Mouse (Mus musculus) Patski (cell line): ENCODE results near the gene Lgi1. TPM values are rescaled to one million over a fixed set of nuclear protein-coding genes. Genes with fewer than 3 reads are reported as not detected.

ENCODE experiments used
- ATAC-seq: fragments of 100-300 bp; one replicate; pipeline ENCODE4 v1.8.0; 2021
- CTCF ChIA-PET: fragments of 350-600 bp; sonication (Branson Sonifier 250); formaldehyde crosslinking; loops from one replicate; lab custom pipeline; 2022; ENCODE audit warnings: inconsistent platforms; lab: Charles Lee
- POLR2A ChIA-PET: fragments of 350-600 bp; sonication (Branson Sonifier 250); formaldehyde crosslinking; loops from one replicate; lab custom pipeline; 2022; ENCODE audit warnings: antibody characterized with exemption, inconsistent platforms; lab: Charles Lee
- DNase-seq: peaks from one replicate; pipeline ENCODE4 v3.0.0-alpha.2; 2011; ENCODE audit warnings: low read depth, low spot score
- H3K27me3 ChIP-seq: fragments of 371-371 bp; one replicate; pipeline ENCODE4 v1.5.1; 2021
- CTCF ChIP-seq: fragments of 100-300 bp; IDR thresholded peaks from one replicate; pipeline ENCODE4 v1.5.1; 2021
- in situ Hi-C: fragments of 300-500 bp; cut with MboI; formaldehyde crosslinking; loops from 3 replicates; pipeline ENCODE4 v1.11.1; 2018; ENCODE audit warnings: low pct_unique_long_range_greater_than_20kb, mixed read lengths
- polyA plus RNA-seq: library from polyadenylated mRNA; unstranded; gene quantifications from one replicate; pipeline ENCODE4 v1.2.3, GENCODE M21; 2021

Lgi1 gene
- polyA plus RNA-seq, 1 experiment from 2014 or later: 0.04 TPM

DNA sequence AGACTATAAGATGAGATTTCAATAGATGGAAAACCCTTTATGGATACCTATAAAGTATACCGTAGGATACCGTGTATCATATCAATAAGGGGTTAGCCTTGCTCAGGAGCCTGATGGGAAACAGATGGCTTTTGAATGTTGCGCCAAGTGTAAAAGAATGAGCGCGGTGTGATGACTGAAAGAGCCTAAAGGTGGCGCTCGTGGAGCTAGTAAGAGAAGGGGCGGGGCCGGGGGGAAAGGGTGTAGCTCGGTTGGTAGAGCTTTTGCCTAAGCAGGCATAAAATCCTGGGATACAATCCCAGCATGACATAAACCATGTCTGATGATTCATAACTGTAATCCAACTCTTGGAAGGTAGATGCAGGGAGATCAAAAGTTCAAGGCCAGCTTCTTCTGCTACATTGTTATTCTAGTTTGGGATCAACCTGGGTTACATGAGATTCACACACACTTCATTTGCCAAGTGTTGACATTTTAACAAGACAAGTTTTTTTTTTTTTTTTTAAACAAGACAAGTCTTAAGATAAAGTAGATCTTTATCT is 90.6 kb downstream of the Lgi1 start:
- DNase-seq (no peak), ATAC-seq (no peak)
- CTCF ChIA-PET: interaction anchor here (0.8 to 3.8 kb wide), 5 partner anchors 14 to 131 kb away, joined by 3 to 35 read pairs (median 3); partner anchors contain the start of gene Fra10ac1
- H3K27me3 ChIP-seq: no peaks in the 10 kb centered on the region
- peak; percentile 48 for TF ChIP-seq CTCF
- in situ Hi-C loops: loop anchor here (5.0 to 10.0 kb wide), 3 partner anchors 37 to 400 kb away; no protein-coding TSS in a partner anchor
- POLR2A ChIA-PET: interaction anchor here (0.7 kb wide), 2 partner anchors 117 to 349 kb away, joined by 5 read pairs; no protein-coding TSS in a partner anchor

DNA sequence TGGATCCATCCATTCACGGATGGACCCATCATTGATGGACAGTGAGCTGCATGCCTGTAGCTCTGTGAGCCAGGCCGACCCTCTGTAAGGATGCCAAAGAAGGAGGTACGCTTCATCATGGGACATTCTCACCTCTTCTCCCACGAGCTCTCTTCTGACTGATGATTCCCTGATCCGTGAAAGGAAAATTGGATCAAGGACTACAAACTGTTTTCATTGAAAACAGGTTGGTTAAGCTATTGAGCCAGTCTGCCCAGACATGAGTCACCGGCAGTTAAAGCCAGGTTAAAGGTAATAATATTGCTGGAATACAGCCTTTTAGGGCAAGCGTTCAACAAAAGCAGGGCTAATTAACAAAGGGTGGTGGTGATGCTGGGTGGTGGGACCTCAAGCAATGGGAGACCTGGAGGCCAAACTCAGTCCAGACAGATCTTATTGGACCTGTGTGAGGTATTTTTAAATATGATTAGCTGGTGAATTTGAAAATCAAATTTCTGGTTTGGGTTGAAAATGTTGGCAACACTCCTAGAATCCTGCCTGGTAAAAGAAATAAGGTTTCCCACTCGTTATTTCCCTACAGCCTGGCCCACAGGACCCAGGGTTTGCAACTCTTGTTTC is 92.0 kb downstream of the Lgi1 start:
- CTCF ChIA-PET: interaction anchor here (0.7 to 2.2 kb wide), 6 partner anchors 8 to 134 kb away, joined by 3 to 7 read pairs (median 4); no protein-coding TSS in a partner anchor
- no peak for TF ChIP-seq CTCF
- no peaks in the 10 kb centered on the region for H3K27me3 ChIP-seq
- POLR2A ChIA-PET: no interaction called here
- DNase-seq (no peak), ATAC-seq (no peak)
- in situ Hi-C loops: loop anchor here (5.0 to 10.0 kb wide), 3 partner anchors 36 to 402 kb away; no protein-coding TSS in a partner anchor

DNA sequence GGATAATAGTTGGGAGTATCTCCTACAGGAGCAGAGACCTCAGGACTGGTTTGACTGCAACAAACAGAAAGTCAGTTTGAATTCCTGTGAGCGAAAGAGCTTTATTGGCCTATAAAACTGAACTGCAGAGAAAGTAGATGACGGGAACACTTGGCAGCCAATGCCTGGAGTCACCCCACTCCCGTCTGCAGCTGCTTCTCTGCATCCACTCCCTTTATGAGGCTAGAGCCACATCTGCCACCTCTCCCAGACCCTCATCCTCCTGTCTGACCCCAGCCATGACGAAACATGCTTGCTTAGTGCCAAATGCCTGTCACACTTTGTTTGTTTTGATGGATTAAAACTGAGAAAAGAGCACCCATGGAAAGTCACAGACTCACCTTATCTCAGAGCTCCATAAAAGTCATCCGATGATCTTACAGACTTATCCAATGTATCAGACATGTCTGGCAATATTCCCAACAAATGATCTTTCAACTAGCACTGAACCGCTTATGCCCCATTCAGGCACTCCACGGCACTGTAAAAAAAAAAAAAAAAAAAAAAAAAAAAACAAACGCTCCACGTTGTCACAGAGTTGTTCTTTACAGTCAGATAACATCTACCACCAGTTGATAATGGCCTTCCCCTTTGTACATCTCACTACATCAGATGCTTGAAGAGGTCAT is 93.8 kb downstream of the Lgi1 start:
- ATAC-seq (no peak), DNase-seq (no peak)
- TF ChIP-seq CTCF: no peak
- ChIA-PET POLR2A (no interaction called here), CTCF (no interaction called here)
- in situ Hi-C loops: loop anchor here (5.0 to 10.0 kb wide), 3 partner anchors 34 to 403 kb away; no protein-coding TSS in a partner anchor
- H3K27me3 ChIP-seq: no peaks in the 10 kb centered on the region

DNA sequence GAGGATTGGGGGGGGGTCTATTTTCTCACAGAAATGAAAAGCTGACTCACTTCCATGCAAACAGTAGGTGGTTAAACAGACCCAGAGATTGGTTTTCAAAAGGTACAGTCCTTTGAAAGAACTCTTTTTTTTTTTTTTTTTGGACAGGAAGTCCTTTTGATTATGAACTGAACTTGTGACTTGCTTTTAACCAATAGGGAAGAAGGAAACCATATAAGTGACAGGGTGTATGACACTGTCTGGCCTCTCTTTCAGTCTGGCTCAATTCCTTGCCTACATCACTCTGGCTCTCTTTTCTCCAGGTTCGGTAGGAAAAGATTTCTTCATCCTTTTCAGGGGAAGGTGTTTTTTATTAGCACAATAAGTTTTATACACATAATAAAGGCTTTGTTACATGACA is 95.0 kb downstream of the Lgi1 start:
- no peaks in the 10 kb centered on the region for H3K27me3 ChIP-seq
- TF ChIP-seq CTCF: no peak
- no peak for ATAC-seq
- no peak for DNase-seq
- ChIA-PET POLR2A (no interaction called here), CTCF (no interaction called here)
- in situ Hi-C loops: loop anchor here (5.0 to 10.0 kb wide), 3 partner anchors 33 to 404 kb away; no protein-coding TSS in a partner anchor

Other genes starting within 250 kb of the Lgi1 start
- 467 TPM for gene Myof, start 221.0 kb upstream of the Lgi1 start, polyA plus RNA-seq
- gene Cep55, start 209.5 kb upstream of the Lgi1 start, polyA plus RNA-seq: 24.5 TPM
- gene Ffar4, start 167.5 kb upstream of the Lgi1 start, polyA plus RNA-seq: not detected
- 2.1 TPM for gene Rbp4, start 139.3 kb upstream of the Lgi1 start, polyA plus RNA-seq
- not detected for gene Pde6c, start 131.8 kb upstream of the Lgi1 start, polyA plus RNA-seq
- gene Fra10ac1, start 40.4 kb upstream of the Lgi1 start, polyA plus RNA-seq: 20.4 TPM
- gene Slc35g1, start 131.4 kb downstream of the Lgi1 start, polyA plus RNA-seq: 19.2 TPM
- gene Plce1, start 216.6 kb downstream of the Lgi1 start, polyA plus RNA-seq: 3.4 TPM